Mouse (Mus musculus): Measurements from ENCODE around the gene Prn. TPM values are rescaled to one million over a fixed set of nuclear protein-coding genes. Genes with fewer than 3 reads are reported as not detected.

Prn gene
- total and polyA plus RNA-seq, 2 experiments from 2014 or later, result not detected

- no peaks in the 10 kb centered on the region for H3K27me3 ChIP-seq (ENCODE audit: control insufficient read depth, insufficient read depth, low read length)
- no peak overlapping the region for H3K9ac ChIP-seq (replicated peaks; ENCODE audit: low read depth, low read length)
- H3K9me3 ChIP-seq (replicated peaks; ENCODE audit: control insufficient read depth, low read length), result no peaks in the 10 kb centered on the region
- DNase-seq (ENCODE audit: low spot score) (no peak), ATAC-seq (ENCODE audit: insufficient read depth, low read depth) (no peak; the same call in 1 of the 2 replicates)
- TF ChIP-seq CTCF (IDR thresholded peaks at IDR 0.05; ENCODE audit: low read depth) (no peak), EP300 (IDR thresholded peaks at IDR 0.05; ENCODE audit: low read depth) (no peak)
- 83% methylated on average over 6 of the region's 6 CpGs for WGBS
- no peak overlapping the region for H3K4me2 ChIP-seq (ENCODE audit: low read depth, low read length)
- H3K27ac ChIP-seq (ENCODE audit: low read depth), result no peak overlapping the region
- peaks cover 16% of the 10 kb centered on the region for H3K36me3 ChIP-seq (replicated peaks; ENCODE audit: control insufficient read depth, insufficient read depth, low read length)
- no peaks in the 10 kb centered on the region for H3K4me1 ChIP-seq (ENCODE audit: control insufficient read depth, insufficient read depth)
- no peak overlapping the region for H3K4me3 ChIP-seq (ENCODE audit: low read depth, low read length)
These were observed 31.7 kb downstream of the Prn start for GRCm38 (mm10) chr2:131941501-131941900.

- Histone ChIP-seq H3K4me2 (ENCODE audit: low read depth, low read length) (no peak overlapping the region), H3K4me1 (ENCODE audit: control insufficient read depth, insufficient read depth) (no peaks in the 10 kb centered on the region), H3K36me3 (replicated peaks; ENCODE audit: control insufficient read depth, insufficient read depth, low read length) (no peaks in the 10 kb centered on the region), H3K9me3 (replicated peaks; ENCODE audit: control insufficient read depth, low read length) (no peaks in the 10 kb centered on the region), H3K4me3 (ENCODE audit: low read depth, low read length) (no peak overlapping the region), H3K27ac (ENCODE audit: low read depth) (no peak overlapping the region), H3K27me3 (ENCODE audit: control insufficient read depth, insufficient read depth, low read length) (no peaks in the 10 kb centered on the region), H3K9ac (replicated peaks; ENCODE audit: low read depth, low read length) (no peak overlapping the region)
- DNase-seq (ENCODE audit: low spot score) (no peak), ATAC-seq (ENCODE audit: insufficient read depth, low read depth) (no peak)
- 47% methylated on average over 1 of the region's 1 CpGs for WGBS
- TF ChIP-seq CTCF (IDR thresholded peaks at IDR 0.05; ENCODE audit: low read depth), result no peak
- no peak for TF ChIP-seq EP300 (IDR thresholded peaks at IDR 0.05; ENCODE audit: low read depth)
These were observed 34.6 kb downstream of the Prn start for GRCm38 (mm10) chr2:131944370-131944769.

GRCm38 (mm10) chr2:131945225-131945624 lies 35.5 kb downstream of the Prn start:
- H3K36me3 ChIP-seq (replicated peaks; ENCODE audit: control insufficient read depth, insufficient read depth, low read length), result no peaks in the 10 kb centered on the region
- H3K4me3 ChIP-seq (ENCODE audit: low read depth, low read length), result no peak overlapping the region
- no peaks in the 10 kb centered on the region for H3K9me3 ChIP-seq (replicated peaks; ENCODE audit: control insufficient read depth, low read length)
- H3K9ac ChIP-seq (replicated peaks; ENCODE audit: low read depth, low read length), result no peak overlapping the region
- H3K4me1 ChIP-seq (ENCODE audit: control insufficient read depth, insufficient read depth), result no peaks in the 10 kb centered on the region
- H3K27me3 ChIP-seq (ENCODE audit: control insufficient read depth, insufficient read depth, low read length), result no peaks in the 10 kb centered on the region
- WGBS, result 51% methylated on average over 8 of the region's 8 CpGs
- H3K27ac ChIP-seq (ENCODE audit: low read depth), result 0 out of 2 replicates have a peak overlapping the region, but pooled peaks have one; percentile 27
- ATAC-seq (ENCODE audit: insufficient read depth, low read depth) (peak; percentile 47), DNase-seq (ENCODE audit: low spot score) (no peak)
- TF ChIP-seq CTCF (IDR thresholded peaks at IDR 0.05; ENCODE audit: low read depth) (no peak), EP300 (IDR thresholded peaks at IDR 0.05; ENCODE audit: low read depth) (no peak)
- H3K4me2 ChIP-seq (ENCODE audit: low read depth, low read length), result no peak overlapping the region

- Histone ChIP-seq H3K4me1 (ENCODE audit: control insufficient read depth, insufficient read depth) (0 out of 2 replicates have a peak, but pooled peaks cover 3% of the 10 kb centered on the region), H3K4me2 (ENCODE audit: low read depth, low read length) (no peak overlapping the region), H3K27ac (ENCODE audit: low read depth) (no peak overlapping the region), H3K27me3 (ENCODE audit: control insufficient read depth, insufficient read depth, low read length) (no peaks in the 10 kb centered on the region), H3K36me3 (replicated peaks; ENCODE audit: control insufficient read depth, insufficient read depth, low read length) (no peaks in the 10 kb centered on the region), H3K4me3 (ENCODE audit: low read depth, low read length) (no peak overlapping the region), H3K9ac (replicated peaks; ENCODE audit: low read depth, low read length) (no peak overlapping the region), H3K9me3 (replicated peaks; ENCODE audit: control insufficient read depth, low read length) (no peaks in the 10 kb centered on the region)
- TF ChIP-seq EP300 (IDR thresholded peaks at IDR 0.05; ENCODE audit: low read depth) (no peak), CTCF (IDR thresholded peaks at IDR 0.05; ENCODE audit: low read depth) (no peak)
- ATAC-seq (ENCODE audit: insufficient read depth, low read depth) (no peak), DNase-seq (ENCODE audit: low spot score) (no peak)
- 70% methylated on average over 6 of the region's 6 CpGs for WGBS
These were observed 36.0 kb downstream of the Prn start for GRCm38 (mm10) chr2:131945765-131946164.

GRCm38 (mm10) chr2:131946351-131946750 lies 36.6 kb downstream of the Prn start:
- Histone ChIP-seq H3K27me3 (ENCODE audit: control insufficient read depth, insufficient read depth, low read length) (no peaks in the 10 kb centered on the region), H3K36me3 (replicated peaks; ENCODE audit: control insufficient read depth, insufficient read depth, low read length) (no peaks in the 10 kb centered on the region), H3K4me2 (ENCODE audit: low read depth, low read length) (no peak overlapping the region), H3K4me3 (ENCODE audit: low read depth, low read length) (no peak overlapping the region), H3K9me3 (replicated peaks; ENCODE audit: control insufficient read depth, low read length) (no peaks in the 10 kb centered on the region), H3K27ac (ENCODE audit: low read depth) (no peak overlapping the region), H3K9ac (replicated peaks; ENCODE audit: low read depth, low read length) (no peak overlapping the region), H3K4me1 (ENCODE audit: control insufficient read depth, insufficient read depth) (0 out of 2 replicates have a peak, but pooled peaks cover 3% of the 10 kb centered on the region)
- DNase-seq (ENCODE audit: low spot score) (no peak), ATAC-seq (ENCODE audit: insufficient read depth, low read depth) (no peak)
- TF ChIP-seq CTCF (IDR thresholded peaks at IDR 0.05; ENCODE audit: low read depth) (no peak), EP300 (IDR thresholded peaks at IDR 0.05; ENCODE audit: low read depth) (no peak)
- 88% methylated on average over 16 of the region's 16 CpGs for WGBS

- DNase-seq (ENCODE audit: low spot score) (no peak), ATAC-seq (ENCODE audit: insufficient read depth, low read depth) (no peak)
- H3K4me2 ChIP-seq (ENCODE audit: low read depth, low read length), result no peak overlapping the region
- H3K36me3 ChIP-seq (replicated peaks; ENCODE audit: control insufficient read depth, insufficient read depth, low read length), result no peaks in the 10 kb centered on the region
- no peaks in the 10 kb centered on the region for H3K27me3 ChIP-seq (ENCODE audit: control insufficient read depth, insufficient read depth, low read length)
- H3K4me1 ChIP-seq (ENCODE audit: control insufficient read depth, insufficient read depth), result peaks cover 12% of the 10 kb centered on the region; the same call in 1 of the 2 replicates
- TF ChIP-seq CTCF (IDR thresholded peaks at IDR 0.05; ENCODE audit: low read depth), result no peak
- no peak for TF ChIP-seq EP300 (IDR thresholded peaks at IDR 0.05; ENCODE audit: low read depth)
- no peak overlapping the region for H3K9ac ChIP-seq (replicated peaks; ENCODE audit: low read depth, low read length)
- no peaks in the 10 kb centered on the region for H3K9me3 ChIP-seq (replicated peaks; ENCODE audit: control insufficient read depth, low read length)
- H3K4me3 ChIP-seq (ENCODE audit: low read depth, low read length), result no peak overlapping the region
- 81% methylated on average over 3 of the region's 3 CpGs for WGBS
- H3K27ac ChIP-seq (ENCODE audit: low read depth), result no peak overlapping the region
These were observed 38.4 kb downstream of the Prn start for GRCm38 (mm10) chr2:131948156-131948555.
